8 mouse cellular contexts compared by ENCODE assay signal in the genomic region with DNA sequence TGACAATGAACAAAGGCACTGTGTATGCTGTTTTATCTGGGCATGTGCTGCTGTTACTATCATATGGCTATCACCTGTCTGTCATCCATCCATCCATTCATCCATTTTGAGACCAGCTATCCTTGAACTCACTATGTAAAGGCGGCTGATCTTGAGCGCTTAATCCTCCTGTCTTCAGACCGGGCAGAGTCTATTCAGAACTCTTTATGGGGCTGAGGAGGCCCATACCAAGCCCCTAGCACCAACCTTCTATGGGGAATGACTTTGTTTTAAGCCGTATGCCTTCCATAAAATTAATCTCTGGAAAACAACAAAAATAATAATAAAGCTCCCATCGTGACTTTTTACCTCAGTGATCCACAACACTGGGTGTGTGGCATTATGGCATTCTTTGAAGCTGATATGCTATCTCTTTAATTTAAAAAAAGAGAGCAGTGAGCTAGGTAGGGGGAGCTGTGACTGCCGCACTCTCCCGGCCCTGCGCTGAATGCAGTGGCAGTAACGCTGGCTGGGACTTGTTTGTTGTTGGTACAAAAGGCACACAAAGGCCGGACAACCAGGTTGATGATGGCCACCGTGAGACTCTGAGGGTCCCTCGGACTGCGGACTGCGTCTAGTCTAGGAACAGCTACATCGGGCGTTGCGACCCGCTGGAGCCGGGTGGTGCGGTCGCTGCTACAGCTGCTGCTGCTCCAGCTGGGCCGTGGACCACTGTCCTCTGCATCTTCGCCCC. TPM values are rescaled to one million over a fixed set of nuclear protein-coding genes. Genes with fewer than 3 reads are reported as not detected.
DNase-seq lines count a peak whose midpoint lies in the region; ATAC-seq and TF ChIP-seq lines count a peak whose summit lies in the region.

A gene (plus strand): TSS at position 464 of the 733 bp plus-strand sequence.

- peak within 1 kb of the TSS; percentile 59 for H3K4me3 ChIP-seq in embryonic facial prominence, embryonic 10.5 days
- peak within 1 kb of the TSS; percentile 63 for H3K4me3 ChIP-seq in heart, adult 2 months
- peak within 1 kb of the TSS; percentile 45 for H3K4me3 ChIP-seq in stomach, embryonic 16.5 days (replicated peaks; ENCODE audit: low read length)

- peak within 1 kb of the TSS; percentile 54 for H3K4me2 ChIP-seq in stomach, embryonic 16.5 days (ENCODE audit: low read depth, low read length)

- peak within 1 kb of the TSS; percentile 74 for H3K9ac ChIP-seq in heart, adult 2 months (ENCODE audit: low read depth, low read length)
- peak within 1 kb of the TSS; percentile 67 for H3K9ac ChIP-seq in stomach, embryonic 16.5 days (ENCODE audit: low read length)

- no peaks in the 10 kb centered on the region for H3K36me3 ChIP-seq in embryonic facial prominence, embryonic 10.5 days (replicated peaks)
- peaks cover 2% of the 10 kb centered on the region for H3K36me3 ChIP-seq in heart, adult 2 months (ENCODE audit: control insufficient read depth, insufficient read depth, low read length)
- H3K36me3 ChIP-seq in stomach, embryonic 16.5 days (ENCODE audit: control insufficient read depth, insufficient read depth, low read length) = no peaks in the 10 kb centered on the region

- DNase-seq in thymus, postnatal 14 days = peak; percentile 7
- no peak for DNase-seq in thymus, postnatal 0 days (ENCODE audit: low spot score)
- DNase-seq in embryonic facial prominence, embryonic 10.5 days (ENCODE audit: low spot score) = peak; percentile 56
- peak; percentile 39 to 48 for DNase-seq in heart, adult 2 months
- DNase-seq in kidney, postnatal 4 days = peak; percentile 37 to 43
- DNase-seq in thymus, postnatal 25 days = no peak

- no peak for ATAC-seq in megakaryocyte-erythroid progenitor cell, adult 5-6 weeks (replicated peaks; ENCODE audit: low FRiP score, low TSS enrichment, poor library complexity, severe bottlenecking)
- no peak for ATAC-seq in stomach, embryonic 16.5 days (ENCODE audit: insufficient read depth, low FRiP score)

- TF ChIP-seq POLR2A in heart, adult 2 months (IDR thresholded peaks at IDR 0.05; ENCODE audit: insufficient read depth, low read depth, low read length) = peak; percentile 54; the same call in 1 of the 2 replicates

- intact Hi-C loops in heart, adult 2 months (cut with DNase I) = loop anchor here (1.0 to 10.0 kb wide), 3 partner anchors 19 to 157 kb away; no protein-coding TSS in a partner anchor

- TF ChIP-seq EP300 in heart, adult 2 months (IDR thresholded peaks at IDR 0.05; ENCODE audit: insufficient read depth, low read depth, low read length) = no peak

- peaks cover 38% of the 10 kb centered on the region for H3K27me3 ChIP-seq in embryonic facial prominence, embryonic 10.5 days (replicated peaks; ENCODE audit: low read depth, poor library complexity, severe bottlenecking)
- H3K27me3 ChIP-seq in heart, adult 2 months (ENCODE audit: control insufficient read depth, insufficient read depth, low read length) = 0 out of 2 replicates have a peak, but pooled peaks cover 1% of the 10 kb centered on the region
- no peaks in the 10 kb centered on the region for H3K27me3 ChIP-seq in stomach, embryonic 16.5 days (ENCODE audit: control insufficient read depth, insufficient read depth, low read length)

- TF ChIP-seq CTCF in heart, adult 2 months (IDR thresholded peaks at IDR 0.05) = peak; percentile 63

- H3K9me3 ChIP-seq in embryonic facial prominence, embryonic 10.5 days = no peaks in the 10 kb centered on the region
- H3K9me3 ChIP-seq in stomach, embryonic 16.5 days (replicated peaks; ENCODE audit: control insufficient read depth, low read length) = no peaks in the 10 kb centered on the region

- 4% methylated on average over 23 of the region's 23 CpGs for WGBS in embryonic facial prominence, embryonic 10.5 days
- WGBS in heart, adult 2 months = 10% methylated on average over 23 of the region's 23 CpGs
- 6% methylated on average over 23 of the region's 23 CpGs for WGBS in stomach, embryonic 16.5 days

- 0 out of 2 replicates have a peak, but pooled peaks cover 4% of the 10 kb centered on the region for H3K4me1 ChIP-seq in embryonic facial prominence, embryonic 10.5 days
- H3K4me1 ChIP-seq in heart, adult 2 months (ENCODE audit: control insufficient read depth, insufficient read depth, low read length) = peaks cover 1% of the 10 kb centered on the region
- no peaks in the 10 kb centered on the region; the same call in 1 of the 2 replicates for H3K4me1 ChIP-seq in stomach, embryonic 16.5 days (ENCODE audit: control insufficient read depth, insufficient read depth, low read length)

- peak within 1 kb of the TSS; percentile 65 for H3K27ac ChIP-seq in embryonic facial prominence, embryonic 10.5 days (replicated peaks)
- peak within 1 kb of the TSS; percentile 78 for H3K27ac ChIP-seq in heart, adult 2 months
- H3K27ac ChIP-seq in stomach, embryonic 16.5 days (ENCODE audit: low read length) = no peak within 1 kb of the TSS

- H3K79me2 ChIP-seq in heart, adult 2 months (replicated peaks; ENCODE audit: control insufficient read depth, insufficient read depth, low read length) = no peaks in the 10 kb centered on the region

RNA-seq across cellular contexts. Expression of the gene that starts here (rescaled TPM):
- 2.4 TPM in 2 replicates for polyA plus RNA-seq in thymus, postnatal 0 days (2015; fragmentation: Nextera tagmentation; extraction: Ambion mirVana)
- 2.3 and 2.8 TPM in 2 replicates for polyA plus RNA-seq in embryonic facial prominence, embryonic 10.5 days (2016; fragmentation: Nextera tagmentation; extraction: Ambion mirVana)
- 10 to 100 TPM; 24.2 to 25.8 TPM for total RNA-seq in heart, adult 2 months (2021)
- polyA plus RNA-seq in heart, adult 2 months (2012; rRNA removed) = 3.3 and 8.9 TPM in 2 replicates
- total RNA-seq in megakaryocyte-erythroid progenitor cell, adult 5-6 weeks (2014; fragmentation: Nextera tagmentation) = 26.9 and 28.2 TPM in 2 replicates
- 27.3 and 34.7 TPM in 2 replicates for total RNA-seq in megakaryocyte-erythroid progenitor cell, adult 5-6 weeks (2017)
- polyA plus RNA-seq in stomach, embryonic 16.5 days (2015; fragmentation: Nextera tagmentation; extraction: Ambion mirVana) = 1.9 and 2.4 TPM in 2 replicates

Comparison
In these comparisons a context has a peak if more than half of its experiments do, and no peak if none do; other contexts are left out.
1. DNase-seq: peak in thymus, postnatal 14 days (single experiment), embryonic facial prominence, embryonic 10.5 days (single experiment), heart, adult 2 months (2 of 2) and kidney, postnatal 4 days (2 of 2); none in thymus, postnatal 0 days (single experiment) and thymus, postnatal 25 days (single experiment).
2. Peak in every context shown above with its lines, with median percentiles within 50 percentile points of each other: H3K4me3 ChIP-seq.